Mouse (Mus musculus): ENCODE data around the gene Ets1. TPM values are rescaled to one million over a fixed set of nuclear protein-coding genes. Genes with fewer than 3 reads are reported as not detected.

Ets1 gene
- total and polyA plus RNA-seq, 3 experiments = 10.0 to 23.5 (median 19.8) TPM

DNA sequence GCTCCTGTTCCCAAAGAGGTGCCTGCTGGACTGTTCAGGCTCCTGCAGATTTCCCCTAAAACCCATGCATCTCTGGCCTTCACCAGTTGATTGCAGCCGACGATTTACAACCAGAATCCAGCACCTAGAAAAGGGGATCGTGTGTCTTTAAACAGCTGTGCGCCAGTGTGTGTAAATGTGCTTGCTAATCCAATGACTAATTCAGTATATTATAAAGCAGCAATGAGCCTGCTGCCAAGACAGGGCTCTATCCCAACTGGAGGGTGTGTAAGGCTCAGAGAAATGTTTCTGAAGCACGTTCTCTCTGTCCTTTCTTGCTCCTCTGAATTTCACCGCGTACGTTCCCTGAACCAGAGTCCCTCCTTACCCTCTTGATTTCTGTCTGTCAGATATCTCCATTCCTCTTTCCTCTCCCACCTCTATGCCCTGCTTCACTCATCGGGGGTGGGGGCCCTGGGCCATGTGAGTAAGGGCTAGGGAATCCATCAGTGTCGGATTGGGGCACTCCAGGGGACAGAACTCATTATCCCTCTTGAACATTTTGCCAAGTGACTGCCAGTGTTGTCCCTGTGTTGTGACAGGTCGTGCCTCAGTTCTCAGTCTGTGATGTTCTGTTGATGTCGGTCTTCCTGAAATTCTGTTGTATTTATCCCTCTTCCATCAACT is 75.1 kb downstream of the Ets1 start:
- no peak for DNase-seq (ENCODE audit: extremely low read depth)
- Histone ChIP-seq H3K4me3 (replicated peaks in 1 of 3; ENCODE audit: low read depth in 2 of 3, low read length in 2 of 3, poor library complexity in 1 of 3) (no peak overlapping the region), H3K79me2 (replicated peaks; ENCODE audit: control insufficient read depth, extremely low read depth, insufficient read depth, poor library complexity, severe bottlenecking) (no peaks in the 10 kb centered on the region), H3K9ac (ENCODE audit: insufficient read depth, low read depth) (no peak overlapping the region), H3K4me1 (ENCODE audit: control insufficient read depth in 1 of 2, insufficient read depth in 2 of 2) (peaks cover 4 to 85% of the 10 kb centered on the region in 2 experiments), H3K27me3 (replicated peaks) (no peaks in the 10 kb centered on the region), H3K9me3 (replicated peaks; ENCODE audit: low read length) (no peaks in the 10 kb centered on the region), H3K36me3 (replicated peaks in 1 of 2; ENCODE audit: control insufficient read depth in 1 of 2, insufficient read depth in 1 of 2, low read length in 1 of 2) (peaks cover 0 to 50% of the 10 kb centered on the region in 2 experiments), H3K4me2 (ENCODE audit: insufficient read depth, low read depth, poor library complexity, severe bottlenecking) (no peak overlapping the region), H3K27ac (ENCODE audit: insufficient read depth, low read depth) (no peak overlapping the region)
- TF ChIP-seq USF2 (conservative IDR thresholded peaks at IDR 0.05; ENCODE audit: low read depth, low read length) (no peak), NELFE (IDR thresholded peaks at IDR 0.05; ENCODE audit: low read depth, low read length) (no peak), GABPA (IDR thresholded peaks at IDR 0.05; ENCODE audit: insufficient replicate concordance, low read depth, low read length) (no peak), CHD2 (IDR thresholded peaks at IDR 0.05; ENCODE audit: low read length) (no peak)
- in situ Hi-C loops (cut with MboI; ENCODE audit: low pct_ligation_motif_present, low pct_unique_long_range_greater_than_20kb, low sequenced_read_pairs) (loop anchor here (25.0 kb wide), 1 partner anchor 226 kb away; no protein-coding TSS in a partner anchor), dilution Hi-C loops (cut with MboI; ENCODE audit: extremely low pct_ligation_motif_present, extremely low pct_unique_long_range_greater_than_20kb, low sequenced_read_pairs) (no loop called here)

DNA sequence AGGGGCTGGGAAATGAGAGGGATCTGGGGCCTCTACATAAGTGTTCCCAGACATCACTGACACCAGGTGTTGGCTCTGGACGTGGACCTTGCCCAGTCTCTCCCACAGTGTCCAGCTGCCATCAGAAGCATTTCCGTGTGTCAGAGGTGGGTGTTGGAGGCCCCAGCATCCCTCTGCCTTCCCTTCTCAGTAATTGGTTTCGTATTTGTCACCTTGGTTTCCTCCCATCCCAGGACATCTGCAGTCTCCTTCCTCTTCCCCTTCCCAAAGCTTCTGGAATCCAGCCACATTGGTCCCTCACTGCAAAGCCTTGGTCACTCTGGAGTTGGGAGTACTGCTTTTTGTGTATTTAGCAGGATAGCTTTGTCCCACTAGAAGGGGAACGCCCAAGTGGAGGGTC is 75.7 kb downstream of the Ets1 start:
- DNase-seq (ENCODE audit: extremely low read depth) = no peak
- Histone ChIP-seq H3K4me2 (ENCODE audit: insufficient read depth, low read depth, poor library complexity, severe bottlenecking) (no peak overlapping the region), H3K4me1 (ENCODE audit: control insufficient read depth in 1 of 2, insufficient read depth in 2 of 2) (peaks cover 4 to 86% of the 10 kb centered on the region in 2 experiments), H3K9ac (ENCODE audit: insufficient read depth, low read depth) (no peak overlapping the region), H3K27ac (ENCODE audit: insufficient read depth, low read depth) (no peak overlapping the region), H3K27me3 (replicated peaks) (no peaks in the 10 kb centered on the region), H3K79me2 (replicated peaks; ENCODE audit: control insufficient read depth, extremely low read depth, insufficient read depth, poor library complexity, severe bottlenecking) (no peaks in the 10 kb centered on the region), H3K36me3 (replicated peaks in 1 of 2; ENCODE audit: control insufficient read depth in 1 of 2, insufficient read depth in 1 of 2, low read length in 1 of 2) (peaks cover 0 to 47% of the 10 kb centered on the region in 2 experiments), H3K4me3 (replicated peaks in 1 of 3; ENCODE audit: low read depth in 2 of 3, low read length in 2 of 3, poor library complexity in 1 of 3) (no peak overlapping the region), H3K9me3 (replicated peaks; ENCODE audit: low read length) (no peaks in the 10 kb centered on the region)
- dilution Hi-C loops (cut with MboI; ENCODE audit: extremely low pct_ligation_motif_present, extremely low pct_unique_long_range_greater_than_20kb, low sequenced_read_pairs) = no loop called here
- TF ChIP-seq RCOR1 (conservative IDR thresholded peaks at IDR 0.05; ENCODE audit: low read depth, low read length) = no peak
- no peak for TF ChIP-seq KAT2A (IDR thresholded peaks at IDR 0.05; ENCODE audit: insufficient replicate concordance, low read length)
- TF ChIP-seq CHD2 (IDR thresholded peaks at IDR 0.05; ENCODE audit: low read length) = no peak
- TF ChIP-seq ETS1 (conservative IDR thresholded peaks at IDR 0.05; ENCODE audit: low read depth, low read length) = no peak
- no peak for TF ChIP-seq NELFE (IDR thresholded peaks at IDR 0.05; ENCODE audit: low read depth, low read length)
- no peak for TF ChIP-seq CTCF (conservative IDR thresholded peaks at IDR 0.05 in 1 of 2, IDR thresholded peaks at IDR 0.05 in 1 of 2; ENCODE audit: low read depth in 2 of 2, low read length in 2 of 2)
- TF ChIP-seq MAFK (IDR thresholded peaks at IDR 0.05; ENCODE audit: insufficient replicate concordance, low read length) = no peak
- TF ChIP-seq MYC (IDR thresholded peaks at IDR 0.05; ENCODE audit: low read depth, low read length) = no peak
- no peak for TF ChIP-seq CHD1 (IDR thresholded peaks at IDR 0.05; ENCODE audit: low read depth, low read length)
- TF ChIP-seq E2F4 (IDR thresholded peaks at IDR 0.05; ENCODE audit: insufficient replicate concordance, low read depth, low read length) = no peak
- no peak for TF ChIP-seq ZKSCAN1 (IDR thresholded peaks at IDR 0.05; ENCODE audit: borderline replicate concordance, low read depth, low read length)
- no peak for TF ChIP-seq SIN3A (IDR thresholded peaks at IDR 0.05; ENCODE audit: low read length)
- in situ Hi-C loops (cut with MboI; ENCODE audit: low pct_ligation_motif_present, low pct_unique_long_range_greater_than_20kb, low sequenced_read_pairs) = loop anchor here (25.0 kb wide), 1 partner anchor 226 kb away; no protein-coding TSS in a partner anchor

Data from CH12.LX (cell line).